Mouse (Mus musculus): ENCODE data around the gene Nhs.
A peak's percentile ranks its signal among the peaks of the same experiment; 100 is the strongest.

Nhs gene

GRCm38 (mm10) chrX:161926683-161927053 lies 232.9 kb downstream of the Nhs start:
- DNase-seq, result no peak

GRCm38 (mm10) chrX:161925973-161926682 lies 233.4 kb downstream of the Nhs start:
- DNase-seq, result peak; percentile 71

GRCm38 (mm10) chrX:161922655-161923054 lies 236.9 kb downstream of the Nhs start:
- no peak for DNase-seq

- no peak for DNase-seq
These were observed 237.9 kb downstream of the Nhs start for GRCm38 (mm10) chrX:161921581-161921980.

GRCm38 (mm10) chrX:161909963-161910362 lies 249.6 kb downstream of the Nhs start:
- no peak for DNase-seq

- DNase-seq, result peak; percentile 39
These were observed 250.7 kb downstream of the Nhs start for GRCm38 (mm10) chrX:161908652-161909403.

GRCm38 (mm10) chrX:161907595-161908592 lies 251.6 kb downstream of the Nhs start:
- DNase-seq, result peak; percentile 28

GRCm38 (mm10) chrX:161894442-161894841 lies 265.1 kb downstream of the Nhs start:
- DNase-seq, result no peak

- DNase-seq, result no peak
These were observed 275.9 kb downstream of the Nhs start for GRCm38 (mm10) chrX:161883661-161884060.

- peak; percentile 20 for DNase-seq
These were observed 282.4 kb downstream of the Nhs start for GRCm38 (mm10) chrX:161877123-161877522.

GRCm38 (mm10) chrX:161873511-161873910 lies 286.0 kb downstream of the Nhs start:
- peak; percentile 32 for DNase-seq

GRCm38 (mm10) chrX:161871306-161871705 lies 288.2 kb downstream of the Nhs start:
- DNase-seq, result no peak

- DNase-seq, result no peak
These were observed 303.9 kb downstream of the Nhs start for GRCm38 (mm10) chrX:161855630-161856029.

GRCm38 (mm10) chrX:161853626-161854312 lies 305.8 kb downstream of the Nhs start:
- DNase-seq, result no peak

GRCm38 (mm10) chrX:161826186-161826585 lies 333.3 kb downstream of the Nhs start:
- DNase-seq, result peak; percentile 54

GRCm38 (mm10) chrX:161790182-161790581 lies 369.3 kb downstream of the Nhs start:
- peak; percentile 40 for DNase-seq

Measured in embryo, embryonic 11 days (tissue).